Mouse (Mus musculus) embryo, embryonic 11.5 days (tissue): ENCODE results near the gene Auts2.

Source experiments
- DNase-seq: peaks from one replicate; pipeline ENCODE4 v3.0.0-alpha.2; 2012; ENCODE audit warnings: low read depth, low spot score

Gene Auts2

GRCm38 (mm10) chr5:131839657-131840315, 703.4 kb downstream of the Auts2 start:
- no peak for DNase-seq

GRCm38 (mm10) chr5:131839023-131839422, 704.1 kb downstream of the Auts2 start:
- no peak for DNase-seq

GRCm38 (mm10) chr5:131838064-131838463, 705.1 kb downstream of the Auts2 start:
- no peak for DNase-seq

- DNase-seq: no peak
Measured at GRCm38 (mm10) chr5:131836014-131836735, 707.0 kb downstream of the Auts2 start.

DNA sequence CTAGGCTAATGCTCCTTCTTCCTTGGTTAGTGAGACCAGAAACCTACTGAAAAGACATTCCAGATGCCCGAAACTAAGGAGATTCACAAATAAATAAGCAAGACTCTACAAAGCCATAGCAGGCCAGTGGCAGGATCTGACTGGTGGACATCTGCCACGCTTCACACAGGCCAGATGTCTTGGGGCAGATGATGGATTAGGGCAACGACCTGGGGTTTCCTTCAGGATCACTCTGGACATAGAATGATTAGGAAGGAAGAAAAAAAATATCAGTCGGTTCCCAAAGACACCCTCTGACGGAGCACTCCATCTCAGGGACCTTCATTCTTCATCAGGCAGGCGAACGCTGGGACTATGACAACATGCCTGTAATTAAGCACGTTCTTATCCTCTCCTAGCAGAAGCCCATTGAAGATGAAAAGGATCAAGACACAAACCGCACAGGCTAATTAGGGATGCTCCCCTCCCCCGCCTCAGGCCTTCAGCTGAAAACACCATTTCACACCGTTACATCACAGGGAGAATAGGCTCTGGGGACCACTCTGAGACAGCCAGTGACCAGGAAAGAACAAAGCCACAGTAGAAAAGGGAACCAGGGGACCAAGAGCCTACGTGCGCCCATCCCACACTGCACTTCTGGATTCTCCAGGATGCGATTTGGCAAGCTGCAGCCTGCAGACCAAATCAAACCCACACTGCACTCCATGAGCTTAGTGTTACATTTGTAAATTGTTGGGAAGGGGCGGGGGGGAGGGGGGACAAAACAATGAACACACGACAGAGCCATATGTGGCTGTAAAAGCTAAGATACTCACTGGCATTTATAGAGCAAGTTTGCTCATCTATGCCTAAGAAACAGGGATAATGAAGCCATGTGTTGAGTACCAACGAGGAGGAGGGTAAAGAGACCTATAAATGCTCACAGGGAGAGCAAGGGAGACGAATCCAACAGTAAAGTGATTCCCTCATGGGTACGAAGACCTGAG, 710.0 kb downstream of the Auts2 start:
- no peak for DNase-seq

- DNase-seq: no peak
Measured at GRCm38 (mm10) chr5:131830111-131830510, 713.0 kb downstream of the Auts2 start.

DNA sequence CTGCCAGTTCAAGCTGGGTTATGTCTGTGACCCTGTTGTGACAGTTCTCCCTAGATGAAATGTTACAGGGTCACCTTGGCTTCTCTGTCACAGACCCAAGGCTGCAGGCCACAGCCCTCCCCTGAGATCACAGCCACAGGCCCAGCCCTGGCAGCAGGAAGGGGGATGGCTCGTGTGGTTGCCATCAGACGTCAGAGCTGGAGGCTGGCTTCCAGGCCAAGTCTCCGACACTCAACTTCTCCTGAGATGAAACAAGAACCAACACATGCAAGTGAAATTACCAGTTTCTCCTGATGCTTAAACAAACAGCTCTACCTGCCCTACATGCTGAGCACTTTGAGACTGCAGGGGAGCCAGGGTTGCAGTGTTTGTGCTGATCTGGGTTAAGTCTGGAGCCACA, 713.9 kb downstream of the Auts2 start:
- no peak for DNase-seq

DNA sequence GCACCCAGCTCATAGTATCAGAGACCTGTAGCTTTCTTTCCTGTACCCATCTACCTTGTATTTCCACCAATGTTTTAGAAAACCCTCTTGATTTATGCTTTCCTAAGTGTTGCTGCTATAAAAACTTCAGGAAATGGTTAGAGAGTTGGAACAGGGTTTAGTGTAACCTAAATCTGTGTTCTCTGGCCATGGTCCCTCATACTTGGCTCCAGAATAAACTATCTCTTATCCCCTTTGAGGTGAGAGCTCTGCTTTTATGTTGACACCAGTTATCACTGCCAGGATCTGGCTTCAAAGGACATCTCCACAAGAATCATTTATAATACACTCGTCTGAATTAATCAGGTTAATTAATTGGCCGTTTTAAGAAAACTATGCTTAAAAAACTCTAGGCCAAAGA, 714.5 kb downstream of the Auts2 start:
- no peak for DNase-seq

- no peak for DNase-seq
Measured at GRCm38 (mm10) chr5:131826362-131827261, 716.5 kb downstream of the Auts2 start.

DNA sequence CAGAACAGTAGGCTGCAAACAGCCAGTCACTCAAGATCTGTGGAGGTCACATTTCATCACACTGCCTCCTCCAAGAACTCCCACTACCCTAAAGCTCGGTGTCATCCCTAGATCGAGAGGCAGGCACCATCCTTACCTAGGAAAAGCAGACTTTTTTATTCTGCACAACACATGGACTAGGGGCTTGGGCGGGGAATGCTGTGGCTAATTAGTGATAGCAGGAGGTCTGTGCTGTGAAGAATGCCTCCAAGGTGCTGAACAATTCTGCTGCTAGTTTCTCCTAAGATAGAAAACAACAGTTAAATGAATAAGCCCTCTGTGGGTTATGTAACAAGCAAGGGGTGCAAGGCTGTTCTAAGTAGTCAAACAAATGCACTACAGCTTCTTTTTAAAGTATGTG, 717.7 kb downstream of the Auts2 start:
- DNase-seq: no peak

DNA sequence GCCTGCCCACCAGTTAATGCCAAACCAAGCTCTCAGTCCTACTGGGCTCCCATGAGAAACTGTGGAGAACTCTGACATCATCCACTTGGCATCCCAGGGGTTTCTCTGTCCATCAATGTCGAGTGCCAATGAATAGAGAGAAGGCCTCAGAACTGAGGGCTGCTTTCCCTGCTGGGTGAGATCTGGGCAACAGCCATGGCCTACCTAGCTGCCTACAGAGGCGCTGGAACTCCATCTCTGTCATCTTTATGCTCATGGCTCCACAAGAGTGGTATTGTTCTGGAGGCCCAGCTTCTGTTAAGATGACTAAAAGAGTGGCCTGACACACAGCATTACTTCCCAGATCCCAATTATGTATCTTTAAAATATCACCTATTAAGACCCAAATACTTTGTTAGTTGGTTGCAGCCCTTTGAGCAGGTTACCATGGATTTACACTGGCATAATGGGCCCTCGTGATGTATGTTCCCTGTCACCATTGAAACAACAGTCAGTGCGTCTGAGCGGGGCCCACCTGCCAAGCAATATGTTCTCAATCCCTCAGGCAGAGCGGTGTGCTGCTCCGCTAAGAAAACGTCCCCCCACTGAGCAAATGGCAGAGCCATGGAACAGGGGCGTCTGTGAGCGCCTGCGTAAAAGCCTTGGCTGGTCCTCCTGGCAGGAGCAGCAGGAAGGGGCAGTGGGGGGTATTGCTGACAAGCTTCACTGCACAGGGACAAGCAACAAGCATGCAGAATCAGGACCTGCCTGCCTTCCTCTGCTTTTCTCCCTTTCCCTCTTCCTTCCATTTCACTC, 718.8 kb downstream of the Auts2 start:
- DNase-seq: no peak

GRCm38 (mm10) chr5:131821461-131821860, 721.7 kb downstream of the Auts2 start:
- no peak for DNase-seq

GRCm38 (mm10) chr5:131819251-131819691, 723.9 kb downstream of the Auts2 start:
- DNase-seq: no peak

DNA sequence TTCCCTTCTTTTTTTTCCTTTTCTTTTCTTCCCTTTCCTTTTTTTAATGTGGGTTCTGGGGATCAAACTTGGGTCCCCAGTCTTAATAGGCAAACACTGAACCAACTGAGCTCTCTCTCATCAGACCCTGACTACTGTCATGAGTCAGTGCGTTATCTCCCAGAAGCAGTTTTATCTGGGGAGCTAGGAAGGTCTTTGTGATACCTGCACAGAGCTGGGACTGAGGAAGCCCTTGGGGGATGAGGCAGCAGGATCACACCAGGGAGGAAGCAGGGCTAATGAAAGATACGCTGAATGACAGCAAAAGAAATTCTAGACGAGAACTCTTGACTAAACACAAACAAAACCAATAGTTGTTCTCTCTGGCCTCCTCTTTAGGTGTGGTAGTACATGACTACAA, 727.6 kb downstream of the Auts2 start:
- DNase-seq: no peak

DNA sequence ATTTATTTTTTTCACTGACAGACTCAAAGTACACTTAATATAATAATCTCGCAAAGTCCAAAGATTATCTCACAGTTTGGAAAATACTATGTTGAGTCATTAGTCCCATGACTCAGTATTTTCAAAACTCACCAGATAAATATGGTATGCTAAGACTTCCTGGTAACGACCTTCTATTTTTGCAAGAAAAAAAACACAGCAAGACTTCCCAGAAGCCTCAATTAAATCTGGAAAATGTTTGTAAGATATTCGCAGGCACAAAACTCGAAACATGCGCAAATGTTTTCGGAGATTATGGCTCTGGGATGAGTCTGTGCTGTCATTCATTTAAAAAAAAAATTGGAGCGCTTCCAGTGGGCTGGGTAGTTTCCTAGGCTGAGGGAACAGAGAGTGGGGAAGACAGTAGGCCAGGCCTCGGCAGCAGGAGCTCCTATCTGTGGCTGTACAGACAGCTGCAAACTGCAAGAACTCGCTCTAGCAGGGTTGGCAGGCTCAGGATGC, 728.6 kb downstream of the Auts2 start:
- DNase-seq: no peak

DNA sequence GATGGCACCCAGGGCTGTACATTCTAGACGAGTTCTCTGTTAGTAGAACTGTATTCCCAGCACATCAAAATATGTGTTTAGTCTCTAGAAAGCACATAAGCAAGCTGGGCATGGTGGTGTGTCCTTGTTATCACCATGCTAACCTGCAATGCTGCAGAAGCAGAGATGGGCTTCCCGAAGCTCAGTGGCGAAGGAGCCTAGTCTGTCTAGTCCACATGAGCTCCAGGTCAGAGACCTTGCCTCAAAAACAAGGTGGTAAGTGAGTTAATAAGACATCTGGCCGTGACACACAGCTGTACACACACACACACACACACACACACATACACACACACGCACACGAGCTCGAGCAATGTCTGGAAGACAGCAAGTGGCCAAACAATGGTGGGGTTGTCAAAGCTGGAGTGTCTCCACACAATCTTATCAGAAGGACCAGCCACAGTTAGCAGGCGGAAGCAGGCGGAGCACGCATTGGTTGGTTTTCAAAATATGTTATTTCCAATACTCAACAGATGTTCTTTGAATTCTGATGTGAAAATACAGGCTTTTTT, 729.1 kb downstream of the Auts2 start:
- DNase-seq: no peak

DNA sequence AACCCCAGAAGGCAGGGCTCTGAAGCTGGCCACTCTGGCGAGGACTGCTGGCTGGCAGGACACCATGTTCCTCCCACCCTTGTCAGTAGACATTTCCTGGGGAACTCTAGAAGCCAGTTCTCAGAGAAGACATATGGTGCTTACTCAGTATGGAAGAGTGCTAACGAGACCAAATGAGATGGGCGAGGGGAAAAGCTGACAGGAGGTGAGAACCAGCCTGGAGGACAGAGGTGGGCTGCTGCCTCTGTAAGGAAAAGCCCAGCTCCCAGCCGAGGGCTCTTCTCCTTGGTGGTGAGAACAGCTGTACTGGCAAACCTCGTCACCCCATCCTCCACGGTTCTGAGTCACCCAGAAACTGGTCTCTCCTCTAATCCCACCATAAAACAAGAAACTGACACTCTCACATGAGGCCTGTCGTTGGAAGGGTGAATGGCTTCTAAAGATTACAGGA, 729.8 kb downstream of the Auts2 start:
- no peak for DNase-seq

DNA sequence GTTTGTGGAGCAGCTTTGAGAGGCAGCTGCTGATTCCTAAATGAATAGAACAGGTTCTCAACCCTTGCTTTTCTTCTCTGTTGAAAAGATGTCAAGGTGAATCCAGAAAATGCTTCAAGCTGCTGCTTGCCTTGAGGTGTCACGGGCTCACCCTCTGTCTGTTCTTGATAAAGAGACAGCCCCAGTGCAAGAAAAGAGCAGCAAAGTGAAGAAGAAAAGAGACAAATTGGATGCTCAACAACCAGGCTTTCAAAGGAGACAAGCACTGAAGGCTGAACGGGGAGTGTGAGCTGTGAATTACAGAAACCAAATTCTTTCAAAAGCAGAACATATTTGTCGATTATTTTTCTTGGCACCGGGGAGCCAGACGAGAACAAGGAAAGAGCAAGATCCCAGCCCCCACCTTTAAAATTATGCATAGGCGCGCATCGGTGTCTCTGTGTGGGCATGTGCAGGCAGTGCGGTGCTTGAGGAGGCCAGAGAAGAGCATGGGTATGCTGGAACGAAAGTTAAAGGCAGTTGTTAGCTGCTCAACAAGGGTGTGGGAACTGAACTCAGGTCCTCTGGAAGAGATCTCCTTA, 730.6 kb downstream of the Auts2 start:
- DNase-seq: no peak

GRCm38 (mm10) chr5:131806350-131806749, 736.8 kb downstream of the Auts2 start:
- DNase-seq: no peak
